Mouse (Mus musculus): ENCODE measurements at regions not wholly inside any gene's neighbourhood (a gene's known extent, or its start where the extent isn't known, plus 50 kb on each side); places are given as distances from the start of the nearest gene placed in this dataset.

DNA sequence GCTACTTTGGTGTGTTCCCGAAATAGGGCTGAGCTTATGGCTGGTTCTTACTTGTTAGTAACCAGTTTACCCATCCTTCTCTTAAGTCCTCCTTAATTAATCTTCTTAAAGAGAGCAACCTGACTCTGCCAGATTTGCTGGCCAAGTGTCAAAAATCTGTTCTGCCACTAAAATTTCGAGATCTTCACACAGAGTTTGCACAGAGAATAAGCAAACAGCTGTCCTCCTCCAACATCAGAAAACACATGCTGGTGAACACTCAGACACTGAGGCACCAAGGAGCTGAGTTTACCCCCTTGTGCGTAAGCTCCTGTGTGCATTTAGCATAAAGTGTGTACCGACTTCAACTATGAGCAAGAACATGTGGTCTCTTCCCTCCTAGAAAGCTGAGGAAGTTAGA, 118.1 kb upstream of the Gm26657 start:
- intact Hi-C loops (cut with DNase I) = no loop called here
- DNase-seq (ENCODE audit: low spot score in 2 of 2) = peak in 1 of 2 experiments; percentile 60

DNA sequence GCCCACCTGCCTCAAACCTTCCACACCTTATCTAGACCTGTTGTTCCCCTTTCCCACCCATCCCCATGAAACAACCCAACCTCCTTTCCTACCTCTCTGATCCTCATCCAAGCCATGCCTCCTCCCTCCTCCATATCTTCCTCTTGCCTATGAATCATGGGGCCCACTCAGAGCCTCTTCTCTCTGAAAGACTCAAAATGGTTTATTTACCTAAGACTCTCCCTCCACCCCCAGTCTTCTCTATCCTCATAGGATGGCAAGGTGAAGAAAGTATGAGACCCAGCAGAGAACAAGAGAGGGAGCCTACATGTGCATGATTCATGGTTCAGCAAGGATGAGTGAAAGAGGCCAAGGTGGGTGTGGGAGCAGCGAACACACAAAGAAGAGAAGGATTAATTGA, 118.5 kb upstream of the Gm26657 start:
- DNase-seq (ENCODE audit: low spot score in 2 of 2) = peak in 1 of 2 experiments; percentile 67
- intact Hi-C loops (cut with DNase I) = no loop called here

DNA sequence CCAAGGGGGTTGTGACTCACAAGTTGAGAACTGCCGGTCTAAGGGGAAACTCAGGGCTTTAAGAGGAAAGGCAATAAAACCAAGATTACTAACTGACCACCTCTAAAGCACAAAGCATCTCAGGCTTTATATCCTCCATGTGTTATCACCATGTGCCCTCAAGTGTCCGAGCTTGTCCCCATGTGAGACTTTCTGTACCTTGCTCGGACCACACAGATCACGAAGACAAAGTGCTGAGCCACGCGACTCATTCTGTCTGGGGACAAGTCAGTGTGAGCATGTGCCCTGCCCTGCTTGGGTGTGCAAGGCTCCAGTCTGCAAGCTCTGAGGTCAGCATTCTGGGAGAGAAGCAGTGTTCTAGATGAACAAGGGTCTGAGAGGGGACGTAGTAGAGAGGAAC, 119.2 kb upstream of the Gm26657 start:
- intact Hi-C loops (cut with DNase I) = no loop called here
- no peak for DNase-seq (ENCODE audit: low spot score in 2 of 2)

DNA sequence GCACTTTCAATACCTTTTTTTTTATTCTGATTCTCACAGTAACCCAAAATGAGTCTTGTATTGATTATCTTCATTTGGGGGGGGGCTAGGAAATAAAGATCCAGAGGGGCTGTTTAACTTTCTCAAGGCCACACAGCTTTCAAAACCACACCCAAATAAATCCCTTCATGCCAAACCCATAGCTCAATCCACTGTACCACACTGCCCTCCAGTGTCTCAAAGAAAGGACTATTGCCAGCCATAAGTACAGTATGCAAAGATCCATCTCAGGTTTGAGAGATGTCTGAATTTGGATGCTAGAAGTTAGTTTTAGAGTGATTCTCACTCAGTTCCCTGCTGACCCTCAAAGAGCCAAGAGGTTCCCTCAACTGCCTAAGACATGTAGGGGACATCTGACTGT, 120.1 kb upstream of the Gm26657 start:
- no peak for DNase-seq (ENCODE audit: low spot score in 2 of 2)
- intact Hi-C loops (cut with DNase I) = no loop called here

DNA sequence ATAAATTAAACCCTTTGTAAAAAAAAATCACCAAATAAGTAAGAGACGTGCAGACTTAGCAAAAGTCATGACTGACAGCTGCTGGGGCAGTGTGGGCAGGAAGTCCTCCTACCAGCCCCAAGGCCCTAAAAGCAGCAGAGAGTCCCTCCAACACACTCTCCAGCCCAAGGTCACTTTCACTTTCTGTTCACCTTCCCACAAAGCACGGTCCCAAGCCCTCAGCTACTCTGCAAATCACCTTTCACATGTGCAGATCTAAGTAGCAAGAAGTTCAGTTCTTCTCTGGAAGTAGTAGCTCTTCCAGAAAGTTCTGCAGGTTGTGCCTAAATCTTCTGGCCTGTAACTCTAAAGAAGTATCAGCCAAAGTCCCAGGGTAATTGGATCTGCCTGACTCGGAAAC, 120.8 kb upstream of the Gm26657 start:
- intact Hi-C loops (cut with DNase I) = no loop called here

DNA sequence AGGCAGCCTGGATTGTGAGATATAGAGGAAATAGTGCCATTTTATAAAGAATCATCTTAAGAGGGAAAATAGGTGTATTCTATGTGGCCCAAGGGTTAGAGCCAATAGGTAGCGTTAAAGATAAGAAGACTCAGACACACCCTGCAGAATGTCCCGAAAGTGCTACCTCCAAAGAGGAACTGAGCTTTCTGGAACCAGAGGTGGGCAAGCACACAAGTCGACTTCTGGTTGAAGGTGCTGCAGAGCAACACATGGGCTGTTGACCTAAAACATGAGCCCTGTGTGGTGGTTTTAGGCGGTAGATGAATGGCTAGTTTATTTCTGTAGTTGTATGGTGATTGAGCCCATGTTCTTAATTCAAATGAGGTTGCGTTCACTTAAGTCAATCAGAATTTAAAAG, 121.4 kb upstream of the Gm26657 start:
- intact Hi-C loops (cut with DNase I) = no loop called here
- DNase-seq (ENCODE audit: low spot score in 2 of 2) = no peak

More for the DNA sequence above, 120.8 kb upstream of the Gm26657 start:
- no peak for DNase-seq (ENCODE audit: low spot score in 2 of 2)

DNA sequence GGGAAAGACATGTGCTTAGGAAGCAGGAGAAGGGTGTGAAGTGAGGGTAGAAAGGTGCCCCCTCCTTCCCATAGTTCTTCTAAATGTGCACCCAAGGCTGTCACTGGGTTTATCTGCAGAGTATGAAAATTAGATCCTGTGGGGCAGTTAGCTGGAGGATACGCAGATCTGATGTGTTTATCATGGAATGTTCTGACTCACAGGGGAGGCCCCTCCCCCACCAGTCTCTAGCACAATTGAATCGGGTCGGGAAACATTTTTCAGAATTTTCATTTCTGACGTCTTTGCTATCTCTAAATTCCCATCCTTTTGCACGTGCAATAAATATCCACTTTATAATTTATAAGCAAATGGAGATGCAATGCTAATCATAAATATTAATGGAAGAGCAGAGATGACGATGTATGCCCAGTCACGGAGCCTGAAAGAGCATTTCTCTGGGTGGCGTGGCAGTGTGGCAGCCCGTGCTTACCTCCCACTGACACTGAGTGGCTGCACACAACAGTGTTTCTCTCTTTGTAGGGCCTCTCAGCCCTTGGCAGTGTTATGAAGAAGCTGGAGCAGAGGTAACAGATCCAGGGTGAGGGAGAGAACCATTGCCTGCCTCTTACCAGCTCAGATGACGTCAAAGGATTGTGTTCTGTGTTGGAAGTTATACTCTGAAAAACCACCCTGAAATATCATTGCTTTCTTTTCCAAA, 122.1 kb upstream of the Gm26657 start:
- peak in 1 of 2 experiments; percentile 16 for DNase-seq (ENCODE audit: low spot score in 2 of 2)
- intact Hi-C loops (cut with DNase I) = no loop called here

DNA sequence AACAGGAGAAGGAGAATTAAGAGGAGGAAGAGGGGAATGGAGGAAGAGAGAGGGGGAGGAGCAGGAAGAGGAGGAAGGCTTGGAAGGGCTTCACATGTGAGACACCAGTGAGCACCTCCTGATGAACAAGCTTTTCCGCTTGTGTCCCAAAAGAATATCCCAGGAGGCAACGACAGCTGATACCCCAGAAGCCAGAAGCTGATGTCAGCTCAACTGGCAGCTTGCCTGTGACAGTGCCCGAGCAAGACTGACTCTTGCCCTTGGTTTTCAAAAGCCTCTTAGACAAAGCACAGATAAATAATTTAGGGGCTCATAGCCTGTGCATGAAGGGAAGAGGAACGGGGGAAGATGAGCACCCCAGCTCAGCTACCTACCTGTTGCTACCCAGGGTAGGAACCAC, 127.5 kb upstream of the Gm26657 start:
- no peak for DNase-seq (ENCODE audit: low spot score in 2 of 2)
- intact Hi-C loops (cut with DNase I) = no loop called here

DNA sequence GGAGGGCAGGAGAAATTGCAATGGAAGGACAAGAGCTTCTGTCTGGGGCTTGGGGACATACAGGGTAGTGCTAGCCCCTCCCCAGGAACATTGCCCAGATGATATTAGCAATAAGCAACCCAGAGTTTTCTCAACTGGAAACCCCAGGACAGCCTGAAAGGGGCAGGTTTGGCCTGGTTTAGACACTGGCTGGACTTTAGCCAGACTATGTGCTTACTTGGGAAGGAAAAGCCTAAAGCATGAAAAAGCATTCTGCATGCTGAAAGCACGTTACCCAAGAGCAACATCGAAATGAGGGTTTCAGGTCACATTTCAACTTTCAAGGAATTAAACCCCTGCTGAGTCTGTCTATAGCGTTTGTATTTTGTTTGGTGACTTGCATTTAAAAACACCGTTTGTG, 128.1 kb upstream of the Gm26657 start:
- no peak for DNase-seq (ENCODE audit: low spot score in 2 of 2)
- intact Hi-C loops (cut with DNase I) = no loop called here

DNA sequence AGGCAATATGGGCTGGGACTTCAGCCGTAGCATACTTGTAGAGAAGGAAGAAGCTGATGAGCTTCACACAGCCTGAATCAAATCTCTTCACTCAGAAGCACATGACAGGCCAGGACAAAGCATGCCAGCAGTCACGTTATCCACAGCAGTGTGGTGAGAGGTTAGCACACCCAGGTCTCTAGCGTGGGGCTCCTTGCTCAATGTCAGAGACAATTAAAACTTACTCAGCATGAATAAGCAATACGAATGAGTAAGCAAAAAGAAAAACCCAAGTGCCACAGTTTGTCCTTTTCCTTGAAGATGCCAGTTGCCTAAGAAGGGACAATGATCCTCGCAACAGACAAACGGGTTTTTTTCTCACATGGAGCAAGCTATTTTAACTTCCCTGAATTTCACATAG, 129.6 kb upstream of the Gm26657 start:
- intact Hi-C loops (cut with DNase I) = no loop called here
- no peak for DNase-seq (ENCODE audit: low spot score in 2 of 2)

DNA sequence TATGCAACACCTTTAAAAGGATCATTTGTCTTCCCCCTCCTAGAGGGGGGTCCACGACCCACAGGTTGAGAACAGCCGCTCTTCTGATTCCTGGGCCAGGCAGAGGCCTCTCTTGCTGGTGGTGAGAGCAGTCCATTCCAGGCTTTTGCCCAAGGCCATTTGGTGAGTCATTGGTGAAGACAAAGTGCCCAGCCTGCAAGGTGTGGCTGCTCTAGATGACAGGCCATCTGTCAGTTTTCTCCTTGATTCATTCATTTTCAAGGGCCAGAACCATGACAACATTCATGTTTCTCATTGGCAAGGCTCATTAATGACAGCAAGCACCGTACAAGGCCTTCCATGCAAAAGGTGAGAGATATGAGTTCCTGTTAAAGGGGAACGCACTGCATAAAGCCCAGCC, 131.2 kb upstream of the Gm26657 start:
- intact Hi-C loops (cut with DNase I) = no loop called here
- DNase-seq (ENCODE audit: low spot score in 2 of 2) = no peak

DNA sequence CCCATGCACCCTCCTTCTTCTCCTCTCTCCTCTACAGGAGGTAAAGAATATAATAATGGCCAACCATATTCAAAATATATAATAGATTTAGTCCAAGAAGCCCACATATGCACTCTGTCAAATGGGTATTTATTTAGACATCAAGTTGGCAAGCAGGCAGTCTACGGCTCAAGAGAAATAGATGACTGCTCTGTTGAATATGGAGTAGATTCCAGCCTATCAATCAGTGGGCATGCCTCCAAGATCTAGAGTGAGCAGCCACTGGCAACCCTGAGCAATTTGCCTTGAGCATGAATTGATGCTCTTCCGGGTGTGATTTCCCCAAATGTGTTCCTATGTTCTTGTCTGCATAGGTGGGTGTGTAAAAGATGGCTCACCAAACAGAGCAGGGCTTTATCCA, 141.5 kb upstream of the Gm26657 start:
- intact Hi-C loops (cut with DNase I) = no loop called here
- no peak for DNase-seq (ENCODE audit: low spot score in 2 of 2)

DNA sequence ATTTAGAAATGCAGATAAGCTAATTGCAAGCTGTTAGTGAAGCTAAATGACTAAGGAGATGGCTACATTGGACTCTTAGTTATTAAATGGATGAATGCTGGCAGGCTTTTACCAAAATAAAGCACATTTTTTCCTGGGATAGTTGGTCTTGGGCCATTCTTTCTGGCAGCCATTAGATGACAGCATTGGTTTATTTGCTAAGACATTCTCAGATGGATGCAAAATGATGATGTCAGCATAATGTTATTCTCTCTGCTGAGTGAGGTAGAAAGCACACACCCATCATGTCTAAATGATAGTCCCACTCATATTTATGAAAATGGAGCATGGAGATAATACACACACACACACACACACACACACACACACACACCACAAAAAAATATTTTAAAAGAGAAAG, 141.9 kb upstream of the Gm26657 start:
- DNase-seq (ENCODE audit: low spot score in 2 of 2) = no peak
- intact Hi-C loops (cut with DNase I) = no loop called here

DNA sequence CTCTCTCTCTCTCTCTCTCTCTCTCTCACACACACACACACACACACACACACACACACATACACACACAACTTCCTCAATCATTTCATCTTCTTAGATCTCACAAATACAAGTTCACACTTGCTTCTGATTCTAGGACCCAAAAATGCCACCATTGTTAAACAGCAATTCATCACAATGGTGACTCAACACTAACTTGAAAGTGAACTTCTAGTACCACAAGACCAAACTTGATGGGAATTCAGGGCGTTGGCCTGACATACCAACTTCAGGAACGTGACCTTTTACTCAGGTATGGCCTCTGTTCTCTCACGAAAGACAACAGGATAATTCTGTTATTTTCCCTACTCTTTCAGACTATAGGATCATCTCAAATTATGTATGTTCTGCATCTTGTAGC, 157.5 kb upstream of the Gm26657 start:
- DNase-seq (ENCODE audit: low spot score in 2 of 2) = no peak
- intact Hi-C loops (cut with DNase I) = no loop called here

DNA sequence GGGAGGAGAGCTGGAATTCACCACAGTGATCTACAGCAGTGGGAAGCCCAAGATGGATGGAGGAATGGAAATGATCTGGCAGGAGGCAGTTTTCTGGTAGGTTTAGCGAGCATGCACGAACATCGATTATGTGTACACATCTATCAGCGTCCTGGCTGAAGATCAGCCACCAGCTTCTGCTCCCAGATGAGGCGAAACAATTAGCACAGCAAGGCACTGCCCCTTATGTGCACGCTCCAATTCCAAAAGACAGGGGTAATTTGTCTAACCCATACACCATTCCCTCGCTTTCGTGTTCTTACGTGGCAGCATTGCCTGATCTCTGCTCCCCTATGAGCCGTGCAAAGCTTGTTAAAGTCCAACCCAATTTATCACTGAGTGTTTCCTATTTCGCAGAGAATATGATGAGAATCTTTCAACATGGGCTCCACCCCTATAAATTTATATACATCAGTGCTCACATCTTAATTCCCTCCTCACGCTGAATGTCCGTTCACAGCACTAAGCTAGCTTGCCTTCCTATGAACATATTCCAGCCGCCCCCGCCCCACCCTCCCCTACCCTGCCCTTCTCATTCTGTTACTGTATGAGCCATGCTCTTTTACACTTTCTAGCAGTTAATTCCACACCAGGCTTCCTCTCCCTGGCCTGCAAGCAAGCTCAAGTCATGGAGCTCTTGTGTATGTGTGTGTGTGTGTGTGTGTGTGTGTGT, 162.9 kb upstream of the Gm26657 start:
- no peak for DNase-seq (ENCODE audit: low spot score in 2 of 2)
- intact Hi-C loops (cut with DNase I) = no loop called here

DNA sequence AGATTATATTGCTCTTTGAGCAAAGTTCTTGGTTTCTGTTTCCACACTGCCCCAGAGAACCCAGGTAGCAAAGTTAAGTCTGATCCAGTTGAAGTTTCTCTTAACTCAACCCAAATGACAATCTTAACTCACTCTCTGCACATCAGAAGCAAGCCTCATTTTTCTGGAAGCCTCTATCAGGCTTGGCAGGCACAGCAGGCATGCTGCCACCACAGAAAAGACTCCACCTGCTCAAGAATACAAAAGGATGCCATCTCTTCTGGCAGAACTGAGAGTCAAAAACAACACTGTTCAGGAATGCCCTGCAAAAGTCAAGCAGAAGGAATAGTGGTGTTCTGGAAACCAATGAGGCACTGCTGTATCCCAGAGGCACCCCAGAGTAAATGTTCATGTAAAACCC, 187.7 kb upstream of the Gm26657 start:
- no peak for DNase-seq (ENCODE audit: low spot score in 2 of 2)
- intact Hi-C loops (cut with DNase I) = no loop called here

DNA sequence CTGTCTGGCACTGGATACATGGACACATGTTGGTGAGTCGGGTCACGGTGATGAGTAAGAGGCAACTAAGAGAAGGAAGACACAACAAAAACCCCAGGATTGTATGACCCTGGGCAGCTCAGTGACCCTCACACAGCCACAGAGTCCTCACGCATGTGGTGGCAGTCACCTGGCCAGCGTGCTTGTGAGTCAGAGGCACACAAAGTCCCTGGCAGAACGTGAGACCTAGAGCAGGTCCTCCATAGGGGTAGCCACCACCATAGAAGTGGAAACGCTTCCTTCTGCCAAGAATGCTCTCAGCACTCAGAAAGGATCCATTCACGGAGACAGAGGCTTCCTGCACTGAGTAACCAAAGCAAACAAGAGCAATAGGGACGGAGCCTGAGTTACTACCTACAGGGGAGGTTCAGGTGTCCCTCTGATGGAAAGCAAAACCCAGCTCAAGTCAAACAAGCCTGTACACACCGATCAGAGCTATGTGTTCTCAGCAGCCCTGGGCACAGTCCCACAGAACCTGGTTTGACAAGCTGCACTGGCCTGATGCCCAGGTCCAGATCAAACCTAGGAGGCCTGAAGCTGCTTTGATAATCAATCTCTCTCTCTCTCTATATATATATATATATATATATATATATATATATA, 206.4 kb upstream of the Gm26657 start:
- DNase-seq (ENCODE audit: low spot score in 2 of 2) = no peak
- intact Hi-C loops (cut with DNase I) = no loop called here

DNA sequence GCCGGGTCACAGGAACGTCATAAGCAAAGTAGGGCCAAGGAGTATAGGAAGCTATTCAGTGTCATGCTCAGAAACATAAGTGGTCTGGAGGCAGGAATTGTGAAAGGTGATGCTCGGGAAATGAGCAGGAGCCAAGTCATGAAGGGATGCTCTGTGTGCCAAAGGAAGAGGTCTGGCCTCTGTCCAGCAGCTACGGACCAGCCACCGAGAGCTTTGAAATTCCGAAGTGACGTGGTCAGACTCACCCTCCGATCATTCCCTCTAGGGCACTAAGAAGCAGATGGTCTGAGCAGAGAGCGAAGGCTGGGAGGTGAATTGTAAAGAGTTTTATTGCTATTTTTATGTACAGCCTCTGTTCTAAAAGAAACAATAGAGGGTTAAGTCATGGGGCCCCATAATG, 206.9 kb upstream of the Gm26657 start:
- intact Hi-C loops (cut with DNase I) = no loop called here
- DNase-seq (ENCODE audit: low spot score in 2 of 2) = no peak

DNA sequence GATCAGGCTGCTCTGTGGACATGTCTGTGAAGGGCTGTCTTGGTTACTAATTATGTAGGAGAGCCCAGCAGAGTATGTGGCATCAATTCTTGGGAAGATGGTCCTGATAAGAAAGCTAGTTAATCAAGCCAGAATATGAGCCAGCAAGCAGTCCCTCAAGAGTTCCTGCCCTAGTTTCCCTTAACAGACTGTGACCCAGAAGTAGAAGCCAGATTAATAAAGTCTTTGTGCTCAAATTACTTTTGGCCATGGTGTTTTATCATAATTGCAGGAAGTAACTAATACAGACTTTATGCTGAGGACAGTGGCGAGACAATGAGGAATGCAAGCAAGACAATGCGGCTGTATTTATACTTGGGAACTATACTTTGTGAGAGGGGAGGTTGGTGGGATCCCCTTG, 211.3 kb upstream of the Gm26657 start:
- no peak for DNase-seq (ENCODE audit: low spot score in 2 of 2)
- intact Hi-C loops (cut with DNase I) = loop anchor here (10.0 kb wide), 1 partner anchor 146 kb away; no protein-coding TSS in a partner anchor

DNA sequence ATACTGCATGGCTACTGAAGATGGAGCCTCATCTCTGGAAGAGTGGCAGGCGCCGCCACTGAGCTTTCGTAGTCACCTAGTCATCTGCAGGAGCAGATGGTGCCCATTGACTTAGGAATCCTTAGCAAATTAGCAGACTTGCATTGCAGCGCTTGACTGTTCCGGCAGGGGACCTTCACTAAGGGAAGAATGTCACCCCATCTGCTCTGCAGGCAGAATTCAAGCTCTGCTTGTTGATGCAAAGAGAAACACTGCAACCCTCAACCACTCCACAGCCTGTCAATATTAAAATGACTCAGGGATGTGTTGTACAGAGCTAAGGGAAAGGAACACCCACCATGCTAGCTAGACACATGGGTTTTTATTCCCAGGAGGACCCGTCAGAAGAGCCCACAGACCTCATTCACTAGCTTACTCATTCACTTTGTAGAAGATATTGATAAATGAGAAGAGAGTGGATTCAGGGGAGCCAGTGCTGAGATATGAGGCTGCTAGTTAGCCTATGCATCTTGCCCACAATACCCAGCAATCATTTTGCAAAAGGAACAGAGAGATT, 215.4 kb upstream of the Gm26657 start:
- intact Hi-C loops (cut with DNase I) = loop anchor here (10.0 kb wide), 1 partner anchor 150 kb away; no protein-coding TSS in a partner anchor
- DNase-seq (ENCODE audit: low spot score in 2 of 2) = peak; percentile 2 to 31

DNA sequence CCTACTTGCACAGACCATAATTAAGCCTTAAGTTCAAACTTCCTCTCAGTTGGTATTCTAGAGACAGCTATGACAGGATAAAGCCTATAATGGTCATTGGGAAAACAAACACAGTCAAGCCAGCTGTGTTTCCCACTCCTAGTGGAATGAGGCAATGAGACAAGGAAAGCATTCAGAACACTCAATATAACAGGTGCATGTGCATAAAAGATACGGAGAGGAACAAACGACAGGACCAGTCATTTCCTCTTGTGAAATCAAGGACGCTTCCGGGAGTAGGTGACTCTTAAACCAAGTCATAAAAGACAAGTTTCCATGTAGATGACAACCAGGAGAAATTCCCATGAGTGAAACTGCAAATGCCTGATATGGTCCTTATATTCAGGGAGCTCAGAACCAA, 232.1 kb upstream of the Gm26657 start:
- DNase-seq (ENCODE audit: low spot score in 2 of 2) = no peak
- intact Hi-C loops (cut with DNase I) = no loop called here
